Mouse (Mus musculus): ENCODE results near the gene Mob1a. TPM values are rescaled to one million over a fixed set of nuclear protein-coding genes. Genes with fewer than 3 reads are reported as not detected.

Gene Mob1a
- polyA plus RNA-seq, 1 experiment from 2014 or later, result 63.9 TPM

- WGBS, result 31% methylated on average over 6 of the region's 6 CpGs
- Histone ChIP-seq H3K4me2 (replicated peaks) (peak within 1 kb of the TSS; percentile 63), H3K9ac (peak within 1 kb of the TSS; percentile 96), H3K9me3 (no peaks in the 10 kb centered on the region), H3K4me3 (replicated peaks) (peak within 1 kb of the TSS; percentile 95), H3K4me1 (replicated peaks) (peaks cover 6% of the 10 kb centered on the region; the same call in 1 of the 2 replicates), H3K27ac (peak within 1 kb of the TSS; percentile 52; the same call in 1 of the 2 replicates), H3K36me3 (peaks cover 3% of the 10 kb centered on the region; the same call in 1 of the 2 replicates), H3K27me3 (replicated peaks) (no peaks in the 10 kb centered on the region)
- peak; percentile 56 for ATAC-seq
Measured at GRCm38 (mm10) chr6:83348873-83349272, 23.1 kb downstream of the Mob1a start, which contains the start of gene Bola3. Gene Bola3 (plus strand): TSS chr6:83349147.

GRCm38 (mm10) chr6:83349274-83349958 lies 23.6 kb downstream of the Mob1a start:
- Histone ChIP-seq H3K27ac (peak overlapping the region; percentile 52; the same call in 1 of the 2 replicates), H3K4me1 (replicated peaks) (peaks cover 6% of the 10 kb centered on the region; the same call in 1 of the 2 replicates), H3K9ac (peak overlapping the region; percentile 96), H3K4me2 (replicated peaks) (peak overlapping the region; percentile 63), H3K36me3 (peaks cover 3% of the 10 kb centered on the region), H3K9me3 (no peaks in the 10 kb centered on the region), H3K4me3 (replicated peaks) (peak overlapping the region; percentile 95), H3K27me3 (replicated peaks) (no peaks in the 10 kb centered on the region)
- peak; percentile 96 for ATAC-seq
- WGBS, result under 1% methylated on average over 53 of the region's 53 CpGs

- no peak for ATAC-seq
- Histone ChIP-seq H3K4me3 (replicated peaks) (peak overlapping the region; percentile 95), H3K27me3 (replicated peaks) (no peaks in the 10 kb centered on the region), H3K36me3 (peaks cover 4% of the 10 kb centered on the region), H3K4me1 (replicated peaks) (peaks cover 10% of the 10 kb centered on the region), H3K4me2 (replicated peaks) (peak overlapping the region; percentile 63), H3K9me3 (no peaks in the 10 kb centered on the region), H3K9ac (peak overlapping the region; percentile 96), H3K27ac (no peak overlapping the region)
- 78% methylated on average over 7 of the region's 7 CpGs for WGBS
Measured at GRCm38 (mm10) chr6:83350172-83350571, 24.4 kb downstream of the Mob1a start.

GRCm38 (mm10) chr6:83350851-83351405 lies 25.1 kb downstream of the Mob1a start:
- H3K9ac ChIP-seq, result no peak overlapping the region

GRCm38 (mm10) chr6:83351490-83352160 lies 25.8 kb downstream of the Mob1a start:
- peak overlapping the region; percentile 27; the same call in 1 of the 2 replicates for H3K27ac ChIP-seq
- peaks cover 11% of the 10 kb centered on the region for H3K4me1 ChIP-seq (replicated peaks)
- WGBS, result 79% methylated on average over 7 of the region's 7 CpGs
- no peak overlapping the region for H3K4me3 ChIP-seq (replicated peaks)
- ATAC-seq, result peak; percentile 68
- peaks cover 6% of the 10 kb centered on the region for H3K36me3 ChIP-seq
- no peaks in the 10 kb centered on the region for H3K9me3 ChIP-seq
- no peaks in the 10 kb centered on the region for H3K27me3 ChIP-seq (replicated peaks)
- H3K4me2 ChIP-seq (replicated peaks), result 0 out of 2 replicates have a peak overlapping the region, but pooled peaks have one; percentile 17
- H3K9ac ChIP-seq, result peak overlapping the region; percentile 28

More at GRCm38 (mm10) chr6:83350851-83351405, 25.1 kb downstream of the Mob1a start:
- no peaks in the 10 kb centered on the region for H3K9me3 ChIP-seq
- H3K27me3 ChIP-seq (replicated peaks), result no peaks in the 10 kb centered on the region
- peaks cover 11% of the 10 kb centered on the region for H3K4me1 ChIP-seq (replicated peaks)
- H3K27ac ChIP-seq, result no peak overlapping the region
- no peak overlapping the region for H3K4me3 ChIP-seq (replicated peaks)
- 88% methylated on average over 16 of the region's 16 CpGs for WGBS
- no peak overlapping the region for H3K4me2 ChIP-seq (replicated peaks)
- ATAC-seq, result no peak
- peaks cover 6% of the 10 kb centered on the region for H3K36me3 ChIP-seq

GRCm38 (mm10) chr6:83352666-83353410 lies 27.0 kb downstream of the Mob1a start:
- WGBS, result 91% methylated on average over 24 of the region's 24 CpGs
- H3K4me1 ChIP-seq (replicated peaks), result peaks cover 11% of the 10 kb centered on the region
- no peak overlapping the region for H3K4me3 ChIP-seq (replicated peaks)
- H3K9ac ChIP-seq, result no peak overlapping the region
- H3K36me3 ChIP-seq, result peaks cover 6% of the 10 kb centered on the region
- H3K9me3 ChIP-seq, result no peaks in the 10 kb centered on the region
- no peak overlapping the region for H3K4me2 ChIP-seq (replicated peaks)
- no peak for ATAC-seq
- no peak overlapping the region for H3K27ac ChIP-seq
- no peaks in the 10 kb centered on the region for H3K27me3 ChIP-seq (replicated peaks)

- no peaks in the 10 kb centered on the region for H3K9me3 ChIP-seq
- no peak overlapping the region for H3K4me3 ChIP-seq (replicated peaks)
- H3K9ac ChIP-seq, result no peak overlapping the region
- 74% methylated on average over 9 of the region's 9 CpGs for WGBS
- H3K4me1 ChIP-seq (replicated peaks), result peaks cover 9% of the 10 kb centered on the region
- ATAC-seq, result peak; percentile 50
- H3K27ac ChIP-seq, result peak overlapping the region; percentile 48
- H3K4me2 ChIP-seq (replicated peaks), result 0 out of 2 replicates have a peak overlapping the region, but pooled peaks have one; percentile 17
- H3K27me3 ChIP-seq (replicated peaks), result no peaks in the 10 kb centered on the region
- peaks cover 13% of the 10 kb centered on the region for H3K36me3 ChIP-seq
Measured at GRCm38 (mm10) chr6:83354856-83355781, 29.3 kb downstream of the Mob1a start.

GRCm38 (mm10) chr6:83356569-83357138 lies 30.8 kb downstream of the Mob1a start:
- Histone ChIP-seq H3K4me3 (replicated peaks) (no peak overlapping the region; the same call in 1 of the 2 replicates), H3K9me3 (no peaks in the 10 kb centered on the region), H3K4me2 (replicated peaks) (no peak overlapping the region), H3K27me3 (replicated peaks) (no peaks in the 10 kb centered on the region), H3K9ac (no peak overlapping the region), H3K27ac (no peak overlapping the region), H3K36me3 (peaks cover 13% of the 10 kb centered on the region), H3K4me1 (replicated peaks) (peaks cover 5% of the 10 kb centered on the region)
- ATAC-seq, result peak; percentile 50
- 26% methylated on average over 7 of the region's 7 CpGs for WGBS

GRCm38 (mm10) chr6:83357436-83357835 lies 31.6 kb downstream of the Mob1a start:
- no peak overlapping the region for H3K27ac ChIP-seq
- WGBS, result 87% methylated on average over 10 of the region's 10 CpGs
- H3K4me2 ChIP-seq (replicated peaks), result no peak overlapping the region
- H3K4me3 ChIP-seq (replicated peaks), result no peak overlapping the region
- H3K27me3 ChIP-seq (replicated peaks), result no peaks in the 10 kb centered on the region
- H3K9me3 ChIP-seq, result no peaks in the 10 kb centered on the region
- peaks cover 5% of the 10 kb centered on the region for H3K4me1 ChIP-seq (replicated peaks)
- ATAC-seq, result no peak
- H3K36me3 ChIP-seq, result peaks cover 13% of the 10 kb centered on the region
- no peak overlapping the region for H3K9ac ChIP-seq

GRCm38 (mm10) chr6:83361523-83362248 lies 35.9 kb downstream of the Mob1a start:
- H3K4me1 ChIP-seq (replicated peaks), result no peaks in the 10 kb centered on the region
- H3K4me3 ChIP-seq (replicated peaks), result no peak overlapping the region
- no peak for ATAC-seq
- H3K4me2 ChIP-seq (replicated peaks), result no peak overlapping the region
- peaks cover 15% of the 10 kb centered on the region for H3K36me3 ChIP-seq
- H3K9me3 ChIP-seq, result no peaks in the 10 kb centered on the region
- H3K27ac ChIP-seq, result no peak overlapping the region
- 88% methylated on average over 11 of the region's 11 CpGs for WGBS
- no peaks in the 10 kb centered on the region for H3K27me3 ChIP-seq (replicated peaks)
- H3K9ac ChIP-seq, result no peak overlapping the region

All from intestine, embryonic 15.5 days (tissue).